Mouse (Mus musculus): Measurements from ENCODE around the gene Scn5a. TPM values are rescaled to one million over a fixed set of nuclear protein-coding genes. Genes with fewer than 3 reads are reported as not detected.

The Scn5a gene
- polyA plus RNA-seq, 1 experiment, result 0.41 TPM

GRCm38 (mm10) chr9:119524511-119524910, 54.3 kb downstream of the Scn5a start:
- Histone ChIP-seq H3K4me3 (ENCODE audit: low read depth, low read length) (no peak overlapping the region), H3K27ac (ENCODE audit: insufficient read depth, low read depth, low read length) (no peak overlapping the region), H3K36me3 (ENCODE audit: control insufficient read depth, insufficient read depth, low read length) (no peaks in the 10 kb centered on the region), H3K4me1 (ENCODE audit: control insufficient read depth, insufficient read depth, insufficient read length, low read length) (no peaks in the 10 kb centered on the region), H3K27me3 (ENCODE audit: control insufficient read depth, insufficient read depth, low read length) (no peaks in the 10 kb centered on the region)
- no peak for TF ChIP-seq POLR2A (IDR thresholded peaks at IDR 0.05; ENCODE audit: low read depth, low read length)
- TF ChIP-seq CTCF (IDR thresholded peaks at IDR 0.05; ENCODE audit: extremely low read depth, insufficient read length, insufficient replicate concordance, low read depth, low read length), result no peak
- 89% methylated on average over 6 of the region's 6 CpGs for WGBS

- Histone ChIP-seq H3K27me3 (ENCODE audit: control insufficient read depth, insufficient read depth, low read length) (no peaks in the 10 kb centered on the region), H3K36me3 (ENCODE audit: control insufficient read depth, insufficient read depth, low read length) (no peaks in the 10 kb centered on the region), H3K27ac (ENCODE audit: insufficient read depth, low read depth, low read length) (no peak overlapping the region), H3K4me3 (ENCODE audit: low read depth, low read length) (no peak overlapping the region), H3K4me1 (ENCODE audit: control insufficient read depth, insufficient read depth, insufficient read length, low read length) (no peaks in the 10 kb centered on the region)
- TF ChIP-seq POLR2A (IDR thresholded peaks at IDR 0.05; ENCODE audit: low read depth, low read length) (no peak), CTCF (IDR thresholded peaks at IDR 0.05; ENCODE audit: extremely low read depth, insufficient read length, insufficient replicate concordance, low read depth, low read length) (no peak)
- WGBS, result 79% methylated on average over 8 of the region's 8 CpGs
Observed at GRCm38 (mm10) chr9:119523301-119523700, 55.5 kb downstream of the Scn5a start.

DNA sequence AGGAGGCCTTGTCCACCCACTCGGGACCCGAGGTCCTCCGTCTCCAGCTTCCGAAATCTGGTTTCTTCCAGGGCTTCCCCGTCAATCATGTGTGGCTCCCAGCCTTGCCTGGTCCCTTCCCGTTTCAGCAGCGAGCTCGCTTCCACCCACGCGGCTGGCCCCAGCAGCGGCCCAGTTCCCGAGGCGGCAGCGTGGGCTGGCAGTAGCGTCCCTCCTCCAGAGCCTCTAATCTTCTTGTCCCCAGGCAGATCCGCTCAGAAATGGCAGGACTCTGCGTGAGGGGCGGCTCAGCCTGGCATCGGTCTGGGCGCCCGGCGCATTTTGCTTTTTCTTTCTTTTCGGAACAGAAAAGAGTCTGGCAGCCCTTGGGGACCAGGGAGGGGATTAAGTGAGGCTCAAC, 59.7 kb downstream of the Scn5a start:
- Histone ChIP-seq H3K27me3 (ENCODE audit: control insufficient read depth, insufficient read depth, low read length) (no peaks in the 10 kb centered on the region), H3K27ac (ENCODE audit: insufficient read depth, low read depth, low read length) (no peak overlapping the region), H3K4me3 (ENCODE audit: low read depth, low read length) (no peak overlapping the region), H3K4me1 (ENCODE audit: control insufficient read depth, insufficient read depth, insufficient read length, low read length) (no peaks in the 10 kb centered on the region), H3K36me3 (ENCODE audit: control insufficient read depth, insufficient read depth, low read length) (no peaks in the 10 kb centered on the region)
- 71% methylated on average over 23 of the region's 23 CpGs for WGBS
- no peak for TF ChIP-seq CTCF (IDR thresholded peaks at IDR 0.05; ENCODE audit: extremely low read depth, insufficient read length, insufficient replicate concordance, low read depth, low read length)
- TF ChIP-seq POLR2A (IDR thresholded peaks at IDR 0.05; ENCODE audit: low read depth, low read length), result no peak

DNA sequence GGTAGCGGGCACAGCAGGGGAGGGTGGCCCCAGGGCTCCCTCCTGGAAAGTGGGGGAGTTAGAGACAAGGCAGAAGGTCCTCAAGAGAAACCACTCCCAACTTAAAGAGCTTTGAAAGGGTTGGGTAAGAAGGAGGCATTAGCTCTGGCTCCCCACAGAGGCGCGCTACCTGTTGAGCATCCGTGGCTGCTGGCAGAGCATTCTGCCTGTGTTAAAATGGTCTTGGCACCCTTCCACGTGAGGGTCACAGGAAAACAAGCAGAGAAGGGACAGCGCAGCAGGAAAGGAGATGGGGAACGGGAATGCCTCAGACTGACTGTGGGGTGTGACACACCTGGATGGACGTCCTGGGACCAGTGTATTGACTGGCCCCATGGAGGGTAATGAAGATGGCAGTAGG, 60.6 kb downstream of the Scn5a start:
- 67% methylated on average over 8 of the region's 8 CpGs for WGBS
- no peaks in the 10 kb centered on the region for H3K36me3 ChIP-seq (ENCODE audit: control insufficient read depth, insufficient read depth, low read length)
- no peaks in the 10 kb centered on the region for H3K27me3 ChIP-seq (ENCODE audit: control insufficient read depth, insufficient read depth, low read length)
- H3K4me1 ChIP-seq (ENCODE audit: control insufficient read depth, insufficient read depth, insufficient read length, low read length), result no peaks in the 10 kb centered on the region
- no peak overlapping the region for H3K27ac ChIP-seq (ENCODE audit: insufficient read depth, low read depth, low read length)
- TF ChIP-seq POLR2A (IDR thresholded peaks at IDR 0.05; ENCODE audit: low read depth, low read length), result no peak
- no peak for TF ChIP-seq CTCF (IDR thresholded peaks at IDR 0.05; ENCODE audit: extremely low read depth, insufficient read length, insufficient replicate concordance, low read depth, low read length)
- no peak overlapping the region for H3K4me3 ChIP-seq (ENCODE audit: low read depth, low read length)

GRCm38 (mm10) chr9:119517467-119517866, 61.3 kb downstream of the Scn5a start:
- H3K27ac ChIP-seq (ENCODE audit: insufficient read depth, low read depth, low read length), result no peak overlapping the region
- TF ChIP-seq POLR2A (IDR thresholded peaks at IDR 0.05; ENCODE audit: low read depth, low read length), result no peak
- TF ChIP-seq CTCF (IDR thresholded peaks at IDR 0.05; ENCODE audit: extremely low read depth, insufficient read length, insufficient replicate concordance, low read depth, low read length), result no peak
- 45% methylated on average over 20 of the region's 20 CpGs for WGBS

DNA sequence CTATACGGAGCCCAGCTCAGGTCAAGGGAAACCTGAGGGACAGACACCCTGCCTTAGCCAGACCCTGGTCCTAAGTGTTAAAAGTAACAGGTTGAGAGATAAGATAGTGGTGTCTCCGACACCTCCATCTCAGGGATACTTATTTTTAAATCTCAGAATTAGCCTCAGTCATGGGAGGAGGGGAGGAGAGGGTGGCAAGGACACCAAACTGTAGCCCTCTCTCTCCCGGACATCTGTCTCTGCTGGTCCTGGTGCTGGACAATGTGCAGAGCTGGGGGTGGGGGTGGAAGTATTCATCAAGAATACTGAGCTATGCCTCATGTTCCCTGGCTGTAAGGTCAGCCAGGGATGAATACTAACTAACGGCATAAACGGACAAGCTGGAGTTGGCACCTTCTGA, 62.0 kb downstream of the Scn5a start:
- 61% methylated on average over 5 of the region's 5 CpGs for WGBS

More at GRCm38 (mm10) chr9:119517467-119517866, 61.3 kb downstream of the Scn5a start:
- H3K27me3 ChIP-seq (ENCODE audit: control insufficient read depth, insufficient read depth, low read length), result no peaks in the 10 kb centered on the region
- H3K36me3 ChIP-seq (ENCODE audit: control insufficient read depth, insufficient read depth, low read length), result no peaks in the 10 kb centered on the region
- H3K4me1 ChIP-seq (ENCODE audit: control insufficient read depth, insufficient read depth, insufficient read length, low read length), result no peaks in the 10 kb centered on the region
- no peak overlapping the region for H3K4me3 ChIP-seq (ENCODE audit: low read depth, low read length)

DNA sequence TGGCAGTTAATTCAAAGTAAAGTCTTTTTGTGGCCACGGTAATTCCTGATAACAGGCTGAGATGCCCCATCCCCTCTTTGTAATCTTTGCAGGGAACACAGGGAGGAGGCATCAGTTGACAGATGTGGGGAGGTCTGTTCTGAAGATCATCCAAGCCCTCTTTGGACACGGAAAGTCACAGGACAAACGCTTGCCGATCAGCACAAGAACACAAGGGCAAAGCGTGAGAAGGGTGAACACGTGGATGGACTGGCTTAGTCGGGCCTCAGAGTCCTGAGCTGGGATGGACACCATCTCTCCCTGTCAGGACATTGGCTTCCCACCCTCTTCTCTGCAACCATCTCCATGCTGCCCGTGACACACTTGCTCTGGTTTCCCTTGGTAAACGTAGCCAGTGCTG, 63.4 kb downstream of the Scn5a start:
- TF ChIP-seq POLR2A (IDR thresholded peaks at IDR 0.05; ENCODE audit: low read depth, low read length) (no peak), CTCF (IDR thresholded peaks at IDR 0.05; ENCODE audit: extremely low read depth, insufficient read length, insufficient replicate concordance, low read depth, low read length) (no peak)
- no peaks in the 10 kb centered on the region for H3K4me1 ChIP-seq (ENCODE audit: control insufficient read depth, insufficient read depth, insufficient read length, low read length)
- H3K27ac ChIP-seq (ENCODE audit: insufficient read depth, low read depth, low read length), result no peak overlapping the region
- no peaks in the 10 kb centered on the region for H3K36me3 ChIP-seq (ENCODE audit: control insufficient read depth, insufficient read depth, low read length)
- H3K27me3 ChIP-seq (ENCODE audit: control insufficient read depth, insufficient read depth, low read length), result no peaks in the 10 kb centered on the region
- no peak overlapping the region for H3K4me3 ChIP-seq (ENCODE audit: low read depth, low read length)
- 83% methylated on average over 9 of the region's 9 CpGs for WGBS

More for the DNA sequence above, 62.0 kb downstream of the Scn5a start:
- Histone ChIP-seq H3K4me1 (ENCODE audit: control insufficient read depth, insufficient read depth, insufficient read length, low read length) (no peaks in the 10 kb centered on the region), H3K4me3 (ENCODE audit: low read depth, low read length) (no peak overlapping the region), H3K27ac (ENCODE audit: insufficient read depth, low read depth, low read length) (no peak overlapping the region), H3K27me3 (ENCODE audit: control insufficient read depth, insufficient read depth, low read length) (no peaks in the 10 kb centered on the region), H3K36me3 (ENCODE audit: control insufficient read depth, insufficient read depth, low read length) (no peaks in the 10 kb centered on the region)
- TF ChIP-seq POLR2A (IDR thresholded peaks at IDR 0.05; ENCODE audit: low read depth, low read length), result no peak
- no peak for TF ChIP-seq CTCF (IDR thresholded peaks at IDR 0.05; ENCODE audit: extremely low read depth, insufficient read length, insufficient replicate concordance, low read depth, low read length)

GRCm38 (mm10) chr9:119514986-119515385, 63.8 kb downstream of the Scn5a start:
- Histone ChIP-seq H3K4me1 (ENCODE audit: control insufficient read depth, insufficient read depth, insufficient read length, low read length) (no peaks in the 10 kb centered on the region), H3K4me3 (ENCODE audit: low read depth, low read length) (no peak overlapping the region), H3K36me3 (ENCODE audit: control insufficient read depth, insufficient read depth, low read length) (no peaks in the 10 kb centered on the region), H3K27me3 (ENCODE audit: control insufficient read depth, insufficient read depth, low read length) (no peaks in the 10 kb centered on the region), H3K27ac (ENCODE audit: insufficient read depth, low read depth, low read length) (no peak overlapping the region)
- 73% methylated on average over 8 of the region's 8 CpGs for WGBS
- TF ChIP-seq POLR2A (IDR thresholded peaks at IDR 0.05; ENCODE audit: low read depth, low read length) (no peak), CTCF (IDR thresholded peaks at IDR 0.05; ENCODE audit: extremely low read depth, insufficient read length, insufficient replicate concordance, low read depth, low read length) (no peak)
